Mouse (Mus musculus): ENCODE results near the gene Eepd1.

DNA sequence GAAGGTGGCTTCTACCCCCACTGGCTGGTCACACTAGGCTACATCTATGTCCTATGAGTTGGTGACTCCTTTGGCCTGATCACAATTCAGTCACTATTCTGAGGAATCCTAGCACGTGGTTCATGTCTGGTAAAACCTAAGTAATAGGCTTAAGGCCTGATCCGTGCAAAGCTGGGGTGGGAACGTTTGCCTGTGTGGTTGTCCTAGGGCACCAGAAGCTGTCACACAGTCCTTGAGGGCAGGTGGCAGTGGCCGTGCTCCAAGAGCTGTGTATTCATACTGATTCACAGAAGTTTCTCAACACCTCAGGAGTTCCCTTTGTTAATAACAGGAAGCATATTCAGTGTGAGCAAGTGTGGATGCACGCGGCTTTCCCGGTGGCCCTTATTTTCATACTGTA is 4.1 kb downstream of the Eepd1 start:
- no peak for TF ChIP-seq CTCF (conservative IDR thresholded peaks at IDR 0.05; ENCODE audit: low read length)
- TF ChIP-seq NANOG (IDR thresholded peaks at IDR 0.05; ENCODE audit: borderline replicate concordance, low read length) = no peak
